Mouse (Mus musculus) midbrain, embryonic 15.5 days (tissue): ENCODE results near the gene Plekhg3. TPM values are rescaled to one million over a fixed set of nuclear protein-coding genes. Genes with fewer than 3 reads are reported as not detected.
A peak's percentile ranks its signal among the peaks of the same experiment; 100 is the strongest.

Source experiments
- ATAC-seq: fragments of 200-750 bp; cut with Nextera tagmentation; replicated peaks from 2 replicates; pipeline ENCODE4 v1.8.0; 2017; ENCODE audit warnings: moderate TSS enrichment
- H3K27ac ChIP-seq: fragments of 300-500 bp; sonication (generic); 2 replicates; pipeline ENCODE4 v1.5.1; 2015; ENCODE audit warnings: mild to moderate bottlenecking, inconsistent platforms
- H3K27me3 ChIP-seq: fragments of 300-500 bp; sonication (generic); replicated peaks from 2 replicates; pipeline ENCODE4 v1.6.1; 2015; ENCODE audit warnings: inconsistent platforms
- H3K36me3 ChIP-seq: fragments of 300-500 bp; sonication (generic); replicated peaks from 2 replicates; pipeline ENCODE4 v1.6.1; 2015; ENCODE audit warnings: inconsistent platforms
- H3K4me1 ChIP-seq: fragments of 300-500 bp; sonication (generic); 2 replicates; pipeline ENCODE4 v1.6.1; 2015; ENCODE audit warnings: inconsistent platforms
- H3K4me2 ChIP-seq: fragments of 300-500 bp; sonication (generic); 2 replicates; pipeline ENCODE4 v1.6.1; 2015; ENCODE audit warnings: inconsistent platforms, mild to moderate bottlenecking, moderate library complexity
- H3K4me3 ChIP-seq: fragments of 300-500 bp; sonication (generic); 2 replicates; pipeline ENCODE4 v1.5.1; 2015; ENCODE audit warnings: mild to moderate bottlenecking, inconsistent platforms
- H3K9ac ChIP-seq: fragments of 300-500 bp; sonication (generic); 2 replicates; pipeline ENCODE4 v1.6.1; 2015; ENCODE audit warnings: mild to moderate bottlenecking, inconsistent platforms
- H3K9me3 ChIP-seq: fragments of 300-500 bp; sonication (generic); 2 replicates; pipeline ENCODE4 v1.6.1; 2016; ENCODE audit warnings: inconsistent platforms
- WGBS: fragments of 180-500 bp; shearing (Covaris S2); methylation state at CpG from one replicate; pipeline ENCODE4 v1.1.7; 2015; ENCODE audit warnings: mixed read lengths; 5-methylcytosine and 5-hydroxymethylcytosine counted together
- polyA plus RNA-seq: library from polyadenylated mRNA; unstranded; fragments of >200 nt; fragmentation: Nextera tagmentation; extraction: Ambion mirVana; gene quantifications from 2 replicates; pipeline ENCODE4 v1.2.1, GENCODE M21; 2015

Plekhg3 gene
- polyA plus RNA-seq, 1 experiment from 2014 or later = 1.4 TPM

DNA sequence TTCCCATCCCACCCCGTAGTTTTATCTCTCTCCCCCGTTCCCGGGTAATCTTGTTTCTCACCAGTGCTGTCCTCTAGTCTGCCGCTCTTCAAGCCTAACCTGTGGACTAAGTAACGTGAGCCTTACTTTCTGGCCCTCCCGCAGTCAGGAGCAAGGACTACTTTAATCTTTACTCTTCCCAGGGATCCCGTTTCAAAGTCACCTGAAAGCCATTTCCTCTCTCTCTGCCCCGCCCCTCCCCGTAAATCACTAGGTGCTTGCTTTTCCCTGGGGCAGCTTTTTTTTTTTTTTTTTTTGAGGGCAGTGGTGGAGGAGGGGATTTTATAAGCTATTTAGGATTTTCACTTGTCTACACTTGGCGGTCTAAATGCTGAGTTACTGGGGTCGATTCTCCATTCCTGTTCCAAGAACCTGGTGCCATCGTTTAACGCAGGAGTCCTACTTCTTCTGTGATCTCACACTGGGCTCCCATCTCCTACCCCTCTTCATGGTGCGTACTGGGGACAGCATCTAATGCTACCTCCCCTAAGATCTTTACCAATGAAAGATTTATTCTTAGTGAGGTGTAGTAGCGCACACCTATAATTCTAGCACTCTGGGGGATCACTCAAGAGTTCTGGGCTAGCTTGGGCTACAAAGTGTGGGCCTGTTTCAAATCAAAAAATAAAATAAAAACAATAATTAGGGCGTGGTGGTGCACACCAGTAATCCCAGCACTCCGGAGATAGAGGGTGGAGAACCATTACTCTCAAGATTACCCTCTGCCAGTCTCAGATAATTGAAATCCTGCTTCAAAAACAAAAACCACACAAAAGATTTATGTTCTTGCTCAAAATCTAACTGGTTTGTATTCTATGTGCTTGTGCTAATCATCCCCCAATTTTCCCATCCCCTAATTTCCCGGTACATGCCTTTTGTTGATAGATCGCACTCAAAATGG, 1.6 kb downstream of the Plekhg3 start:
- H3K27ac ChIP-seq = no peak overlapping the region
- no peaks in the 10 kb centered on the region for H3K36me3 ChIP-seq
- no peak overlapping the region for H3K9ac ChIP-seq
- H3K4me2 ChIP-seq = peak overlapping the region; percentile 95
- H3K4me3 ChIP-seq = peak overlapping the region; percentile 47
- H3K9me3 ChIP-seq = no peaks in the 10 kb centered on the region
- H3K27me3 ChIP-seq = peaks cover 52% of the 10 kb centered on the region
- peaks cover 19% of the 10 kb centered on the region for H3K4me1 ChIP-seq
- 2% methylated on average over 19 of the region's 19 CpGs for WGBS
- no peak for ATAC-seq

DNA sequence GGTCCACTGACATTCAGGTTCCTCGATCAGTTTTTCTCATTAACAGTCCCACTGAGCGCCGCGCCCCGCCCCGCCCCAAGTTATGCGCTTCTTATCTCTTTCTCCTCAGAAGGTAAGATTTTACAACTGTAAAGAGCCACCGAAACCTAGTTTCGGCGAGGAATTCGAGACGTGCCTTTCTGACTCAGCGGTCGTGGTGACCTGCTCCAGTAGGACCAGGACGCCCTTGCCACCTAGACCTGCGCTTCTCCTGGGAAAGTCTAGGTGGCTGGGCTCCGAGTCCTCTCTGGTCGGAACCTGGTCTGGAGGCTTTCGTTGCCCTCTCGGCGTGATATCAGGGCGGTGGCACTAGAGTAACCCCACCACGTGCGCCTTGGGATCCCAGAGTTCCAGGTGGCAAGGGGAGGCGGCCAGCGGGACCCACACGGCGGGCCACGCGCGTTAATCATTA, 2.3 kb downstream of the Plekhg3 start:
- Histone ChIP-seq H3K36me3 (no peaks in the 10 kb centered on the region), H3K9me3 (no peaks in the 10 kb centered on the region), H3K27me3 (peaks cover 52% of the 10 kb centered on the region), H3K4me2 (peak overlapping the region; percentile 95), H3K4me3 (peak overlapping the region; percentile 47), H3K27ac (no peak overlapping the region), H3K4me1 (peaks cover 19% of the 10 kb centered on the region), H3K9ac (peak overlapping the region; percentile 31)
- under 1% methylated on average over 31 of the region's 31 CpGs for WGBS
- ATAC-seq = peak; percentile 40; the same call in 1 of the 2 replicates

DNA sequence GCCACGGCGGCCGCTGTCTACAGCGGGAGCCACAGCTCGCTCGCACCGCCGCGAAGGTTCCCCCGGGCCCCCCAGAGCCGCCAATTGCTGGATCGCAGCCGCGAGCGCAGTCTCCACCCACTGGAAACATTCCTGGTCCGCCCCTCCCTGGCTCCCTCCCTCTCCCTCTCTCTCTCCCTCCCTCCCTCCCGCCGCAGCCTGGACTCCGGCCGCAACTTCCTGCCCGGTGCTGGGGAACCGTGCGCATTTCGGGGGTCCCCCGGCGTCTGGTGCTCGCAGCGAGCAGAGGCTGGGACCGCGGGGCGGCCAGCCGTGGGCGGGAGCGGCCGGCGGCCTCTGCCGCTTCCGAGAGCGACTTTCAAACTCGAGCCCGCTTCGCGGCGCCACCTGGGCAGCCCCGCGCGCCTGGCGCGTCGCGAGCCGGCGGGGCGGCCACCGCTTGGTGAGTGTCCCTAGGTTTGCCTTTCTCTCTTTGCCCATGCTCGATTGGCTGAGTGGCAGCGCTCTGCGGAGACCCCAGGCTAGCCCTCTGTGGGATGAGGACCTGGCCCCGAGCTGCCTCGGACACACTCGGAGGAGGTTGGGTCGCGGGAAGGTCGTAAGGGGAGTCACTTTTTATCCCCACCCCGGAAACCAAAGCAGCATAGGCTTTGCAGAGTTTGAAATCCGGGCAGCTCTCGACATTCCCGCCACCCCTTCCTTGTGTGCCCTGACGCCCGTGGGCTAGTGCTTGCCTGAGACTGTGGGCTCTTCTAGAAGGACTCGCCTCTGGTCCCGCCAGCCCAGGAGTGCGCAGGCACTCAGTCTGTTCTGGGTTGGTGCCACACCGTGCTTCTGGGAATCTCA, 2.9 kb downstream of the Plekhg3 start:
- under 1% methylated on average over 74 of the region's 74 CpGs for WGBS
- H3K4me2 ChIP-seq = peak overlapping the region; percentile 95
- peaks cover 52% of the 10 kb centered on the region for H3K27me3 ChIP-seq
- H3K36me3 ChIP-seq = no peaks in the 10 kb centered on the region
- H3K27ac ChIP-seq = no peak overlapping the region
- no peaks in the 10 kb centered on the region for H3K9me3 ChIP-seq
- ATAC-seq = peak; percentile 77
- peak overlapping the region; percentile 31 for H3K9ac ChIP-seq
- H3K4me3 ChIP-seq = peak overlapping the region; percentile 47
- peaks cover 19% of the 10 kb centered on the region for H3K4me1 ChIP-seq

DNA sequence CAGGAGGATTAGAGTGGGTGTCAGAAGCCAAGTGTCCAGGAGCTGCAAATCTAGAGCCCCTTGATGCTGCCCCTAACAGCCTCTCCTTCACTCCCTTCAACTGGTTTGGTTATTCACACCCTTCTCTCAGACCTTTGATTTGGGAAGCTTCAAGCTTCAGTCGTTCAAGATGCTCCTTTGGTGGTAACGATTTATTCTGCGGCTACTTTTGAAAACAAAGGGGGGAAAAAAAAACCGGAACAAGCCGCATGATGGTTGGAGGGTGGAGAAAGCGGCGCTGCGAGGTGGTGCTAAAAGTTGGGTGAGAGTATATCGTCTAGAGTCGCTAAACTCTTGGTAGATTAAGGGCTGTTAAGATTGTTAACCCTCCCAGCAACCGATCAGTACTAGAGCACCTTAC, 3.5 kb downstream of the Plekhg3 start:
- Histone ChIP-seq H3K9ac (no peak overlapping the region), H3K4me2 (peak overlapping the region; percentile 95), H3K36me3 (no peaks in the 10 kb centered on the region), H3K4me3 (peak overlapping the region; percentile 47), H3K9me3 (no peaks in the 10 kb centered on the region), H3K4me1 (peaks cover 19% of the 10 kb centered on the region), H3K27ac (no peak overlapping the region), H3K27me3 (peaks cover 52% of the 10 kb centered on the region)
- WGBS = 2% methylated on average over 11 of the region's 11 CpGs
- ATAC-seq = no peak

DNA sequence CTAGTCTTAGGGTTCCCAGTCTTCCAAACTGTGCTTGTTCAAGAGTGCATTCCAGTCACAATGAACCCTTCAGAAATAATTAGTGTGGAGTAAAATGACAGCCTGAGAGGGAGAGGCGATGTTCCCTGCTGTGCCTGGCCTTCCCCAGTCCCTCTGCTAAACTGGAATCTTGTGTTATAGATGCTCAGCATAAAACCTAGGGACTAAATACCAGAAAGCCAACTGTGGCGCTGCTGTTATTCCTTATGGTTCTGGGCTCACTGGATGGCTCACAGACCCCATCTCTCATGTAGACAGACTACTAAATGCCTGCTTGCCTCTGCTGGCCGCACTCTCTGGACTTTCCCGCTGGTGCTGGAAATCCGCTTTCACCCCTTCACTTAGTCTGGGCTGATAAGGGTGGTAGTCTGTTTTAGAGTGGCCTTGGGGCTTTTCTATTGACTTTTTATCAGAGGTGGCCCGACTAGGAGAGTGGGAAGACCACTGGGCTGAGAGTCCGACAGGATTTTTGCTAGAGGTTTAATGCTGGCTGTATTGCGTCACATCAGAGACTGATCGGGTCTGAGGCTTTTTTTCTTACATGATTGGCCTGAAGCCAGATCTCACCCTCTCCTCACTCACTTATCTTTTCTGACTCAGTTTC, 4.1 kb downstream of the Plekhg3 start:
- no peaks in the 10 kb centered on the region for H3K9me3 ChIP-seq
- peaks cover 19% of the 10 kb centered on the region for H3K4me1 ChIP-seq
- H3K27ac ChIP-seq = no peak overlapping the region
- whole genome bisulfite sequencing = 24% methylated on average over 9 of the region's 9 CpGs
- ATAC-seq = no peak
- no peaks in the 10 kb centered on the region for H3K36me3 ChIP-seq
- H3K27me3 ChIP-seq = peaks cover 52% of the 10 kb centered on the region
- peak overlapping the region; percentile 95 for H3K4me2 ChIP-seq
- no peak overlapping the region for H3K9ac ChIP-seq
- H3K4me3 ChIP-seq = 0 out of 2 replicates have a peak overlapping the region, but pooled peaks have one; percentile 3

DNA sequence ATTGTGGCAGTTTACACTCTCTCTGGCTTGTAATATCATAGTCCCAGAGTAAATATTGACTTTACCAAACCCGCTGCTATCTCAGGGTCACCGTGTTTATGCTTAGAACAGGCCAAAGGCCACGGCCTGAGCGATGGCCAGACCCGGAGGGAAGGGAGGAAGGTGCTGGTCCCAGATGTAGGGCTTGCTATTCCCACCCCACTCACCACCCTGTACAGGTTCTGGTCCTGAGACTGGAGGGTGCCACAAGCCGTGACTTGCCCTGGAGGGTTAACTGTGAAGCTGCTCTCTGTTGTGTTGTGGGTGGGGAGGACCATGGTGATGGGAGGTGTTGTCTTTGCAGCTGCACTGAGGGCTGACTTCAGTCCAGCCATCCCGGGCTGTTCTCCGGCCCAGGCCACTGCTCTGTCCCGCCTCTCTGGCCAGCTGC, 4.8 kb downstream of the Plekhg3 start:
- Histone ChIP-seq H3K9me3 (no peaks in the 10 kb centered on the region), H3K27me3 (peaks cover 48% of the 10 kb centered on the region), H3K4me1 (peaks cover 19% of the 10 kb centered on the region), H3K36me3 (no peaks in the 10 kb centered on the region), H3K27ac (no peak overlapping the region), H3K4me3 (no peak overlapping the region), H3K9ac (no peak overlapping the region), H3K4me2 (no peak overlapping the region)
- WGBS = 62% methylated on average over 9 of the region's 9 CpGs
- no peak for ATAC-seq

DNA sequence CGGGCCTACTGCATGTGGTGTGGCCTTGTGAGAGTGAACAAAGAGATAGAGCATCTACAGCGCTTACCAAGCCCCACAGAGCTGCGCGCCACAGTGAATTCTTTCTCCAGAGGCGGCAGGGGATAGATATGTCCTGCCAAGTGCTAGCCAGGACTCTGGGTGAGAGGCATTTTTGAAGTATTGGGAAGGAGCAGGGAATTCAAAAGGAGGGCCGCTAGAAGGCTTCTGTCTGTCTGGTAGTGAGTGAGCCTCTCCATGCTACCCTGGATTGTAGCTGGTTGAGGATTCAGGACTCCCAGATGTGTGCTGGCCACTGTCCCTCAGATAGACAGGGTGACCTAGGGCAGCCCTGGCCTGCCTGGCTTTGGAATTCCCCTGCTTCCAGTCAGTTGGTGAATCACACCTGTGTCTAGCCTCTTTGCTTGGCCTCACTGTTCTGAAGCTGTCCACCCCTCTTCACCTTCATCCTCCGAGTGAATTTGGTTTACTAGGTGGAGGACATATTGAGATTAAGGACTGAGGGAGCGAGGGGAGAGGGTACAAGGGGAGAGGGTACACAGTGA, 6.0 kb downstream of the Plekhg3 start:
- no peak for ATAC-seq
- Histone ChIP-seq H3K4me3 (no peak overlapping the region), H3K27me3 (peaks cover 36% of the 10 kb centered on the region), H3K9me3 (no peaks in the 10 kb centered on the region), H3K4me1 (peaks cover 19% of the 10 kb centered on the region), H3K27ac (no peak overlapping the region), H3K36me3 (no peaks in the 10 kb centered on the region), H3K4me2 (no peak overlapping the region), H3K9ac (no peak overlapping the region)
- WGBS = 80% methylated on average over 8 of the region's 8 CpGs

DNA sequence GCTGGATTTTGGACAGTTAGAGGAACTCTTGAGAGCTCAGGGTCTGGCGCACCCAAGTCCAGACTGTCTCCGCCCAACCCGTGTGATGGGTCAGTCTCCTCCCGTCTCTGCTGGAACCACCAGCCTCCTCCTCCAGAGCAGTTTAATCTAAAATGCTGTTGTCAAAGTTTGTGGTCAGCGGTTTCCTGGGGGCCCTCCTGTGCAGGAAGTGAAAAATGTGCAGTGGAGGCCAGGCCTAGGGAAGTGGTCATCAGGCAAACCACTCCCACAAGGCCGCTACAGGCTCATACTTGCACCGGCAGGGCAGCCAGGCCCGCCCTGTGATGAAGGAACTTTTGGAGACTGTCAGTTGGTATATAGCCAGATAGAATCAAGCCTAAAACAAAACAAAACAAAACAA, 6.7 kb downstream of the Plekhg3 start:
- H3K9ac ChIP-seq = no peak overlapping the region
- 90% methylated on average over 8 of the region's 8 CpGs for WGBS
- H3K27ac ChIP-seq = no peak overlapping the region
- no peak for ATAC-seq
- H3K4me1 ChIP-seq = peaks cover 17% of the 10 kb centered on the region
- H3K27me3 ChIP-seq = peaks cover 28% of the 10 kb centered on the region
- H3K9me3 ChIP-seq = no peaks in the 10 kb centered on the region
- no peak overlapping the region for H3K4me3 ChIP-seq
- H3K36me3 ChIP-seq = no peaks in the 10 kb centered on the region
- no peak overlapping the region for H3K4me2 ChIP-seq

DNA sequence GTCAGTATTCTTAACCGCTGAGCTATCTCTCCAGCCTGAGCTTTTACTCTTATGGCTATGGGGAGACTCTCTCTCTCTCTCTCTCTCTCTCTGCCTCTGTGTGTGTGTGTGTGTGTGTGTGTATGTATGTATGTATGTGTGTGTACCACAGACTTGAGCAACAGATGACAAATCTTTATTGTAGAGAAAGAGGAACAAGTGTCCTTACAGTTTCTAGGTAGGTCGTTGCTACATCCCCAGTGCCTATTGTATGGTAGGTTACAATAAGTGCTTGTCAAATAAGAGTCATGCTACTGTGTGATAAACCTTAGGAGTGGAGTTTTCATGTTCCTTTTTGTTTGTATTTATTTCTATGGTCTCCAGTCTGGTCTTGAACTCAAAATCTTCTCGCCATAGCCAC, 9.5 kb downstream of the Plekhg3 start:
- no peak overlapping the region for H3K27ac ChIP-seq
- H3K27me3 ChIP-seq = peaks cover 7% of the 10 kb centered on the region
- H3K9ac ChIP-seq = no peak overlapping the region
- H3K36me3 ChIP-seq = no peaks in the 10 kb centered on the region
- H3K4me3 ChIP-seq = no peak overlapping the region
- H3K9me3 ChIP-seq = no peaks in the 10 kb centered on the region
- H3K4me2 ChIP-seq = no peak overlapping the region
- 81% methylated on average over 3 of the region's 3 CpGs for WGBS
- ATAC-seq = no peak
- no peaks in the 10 kb centered on the region for H3K4me1 ChIP-seq

DNA sequence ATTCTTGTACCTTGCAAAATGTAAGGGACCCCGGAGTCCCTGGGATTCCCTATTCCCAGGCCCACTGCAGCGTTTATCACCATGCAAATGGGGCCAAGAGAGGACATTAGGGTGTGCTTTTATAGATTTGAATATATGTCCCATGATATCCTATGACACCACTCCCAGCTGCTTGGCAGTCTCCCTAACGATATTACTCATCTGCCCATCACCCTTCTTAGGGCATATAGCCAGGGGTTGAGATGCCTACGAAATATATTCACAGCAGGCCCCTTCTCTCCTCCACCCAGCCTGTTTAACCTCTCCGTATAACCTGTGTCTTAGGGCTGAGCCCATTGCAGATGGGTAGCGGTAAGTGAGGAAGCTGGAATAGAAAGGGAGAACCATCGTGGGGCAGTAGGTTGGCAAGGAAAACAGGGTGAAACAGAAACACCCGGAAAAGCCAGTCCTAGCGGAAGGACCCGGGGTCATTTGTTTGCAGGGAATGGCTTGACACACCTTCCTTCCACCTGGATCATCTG, 10.1 kb downstream of the Plekhg3 start:
- Histone ChIP-seq H3K4me1 (no peaks in the 10 kb centered on the region), H3K9ac (no peak overlapping the region), H3K27ac (no peak overlapping the region), H3K27me3 (peaks cover 2% of the 10 kb centered on the region), H3K9me3 (no peaks in the 10 kb centered on the region), H3K36me3 (no peaks in the 10 kb centered on the region), H3K4me3 (no peak overlapping the region), H3K4me2 (no peak overlapping the region)
- WGBS = 82% methylated on average over 10 of the region's 10 CpGs
- no peak for ATAC-seq

DNA sequence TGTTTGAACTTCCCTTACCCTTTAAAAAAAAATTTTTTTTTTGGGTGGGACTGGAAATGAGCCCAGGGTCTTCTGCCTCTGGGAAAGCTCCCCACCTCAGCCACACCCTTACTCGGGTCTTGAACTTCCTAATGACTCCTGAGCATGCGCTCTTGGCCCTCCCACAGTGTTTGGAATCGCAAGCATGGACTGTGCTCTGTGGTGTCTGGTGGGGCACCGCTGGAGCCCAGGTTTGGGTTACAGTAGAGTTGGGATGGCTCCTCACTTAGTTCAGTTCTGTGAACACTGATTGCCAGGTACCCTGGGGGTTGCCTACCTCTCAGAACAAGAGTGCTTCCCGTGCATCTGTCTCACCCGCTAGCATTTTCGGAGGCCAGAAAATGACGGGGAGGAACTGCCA, 10.8 kb downstream of the Plekhg3 start:
- peaks cover 3% of the 10 kb centered on the region for H3K4me1 ChIP-seq
- no peak overlapping the region for H3K4me3 ChIP-seq
- WGBS = 44% methylated on average over 8 of the region's 8 CpGs

More for the DNA sequence above, 10.8 kb downstream of the Plekhg3 start:
- Histone ChIP-seq H3K27ac (no peak overlapping the region), H3K27me3 (peaks cover 5% of the 10 kb centered on the region), H3K9me3 (no peaks in the 10 kb centered on the region), H3K36me3 (no peaks in the 10 kb centered on the region), H3K4me2 (no peak overlapping the region), H3K9ac (no peak overlapping the region)
- no peak for ATAC-seq
